Mouse (Mus musculus): ENCODE data around the gene Xrcc1. TPM values are rescaled to one million over a fixed set of nuclear protein-coding genes. Genes with fewer than 3 reads are reported as not detected.

Xrcc1 gene
- polyA plus RNA-seq, 1 experiment from 2014 or later: 169 TPM

- H3K4me1 ChIP-seq: peaks cover 47% of the 10 kb centered on the region
- H3K9me3 ChIP-seq: no peaks in the 10 kb centered on the region
- peak within 1 kb of the TSS; percentile 77 for H3K4me3 ChIP-seq
- peaks cover 34% of the 10 kb centered on the region for H3K27me3 ChIP-seq (replicated peaks; ENCODE audit: low read depth, poor library complexity, severe bottlenecking)
- H3K36me3 ChIP-seq (replicated peaks): peaks cover 28% of the 10 kb centered on the region
- WGBS: under 1% methylated on average over 44 of the region's 44 CpGs
- H3K27ac ChIP-seq (replicated peaks): peak within 1 kb of the TSS; percentile 91
- peak; percentile 98 for DNase-seq (ENCODE audit: low spot score)
These were observed 15.8 kb upstream of the Xrcc1 start, which contains the start of gene Irgq for GRCm38 (mm10) chr7:24530062-24530931. Gene Irgq, plus strand, starts transcription at chr7:24530689.

DNA sequence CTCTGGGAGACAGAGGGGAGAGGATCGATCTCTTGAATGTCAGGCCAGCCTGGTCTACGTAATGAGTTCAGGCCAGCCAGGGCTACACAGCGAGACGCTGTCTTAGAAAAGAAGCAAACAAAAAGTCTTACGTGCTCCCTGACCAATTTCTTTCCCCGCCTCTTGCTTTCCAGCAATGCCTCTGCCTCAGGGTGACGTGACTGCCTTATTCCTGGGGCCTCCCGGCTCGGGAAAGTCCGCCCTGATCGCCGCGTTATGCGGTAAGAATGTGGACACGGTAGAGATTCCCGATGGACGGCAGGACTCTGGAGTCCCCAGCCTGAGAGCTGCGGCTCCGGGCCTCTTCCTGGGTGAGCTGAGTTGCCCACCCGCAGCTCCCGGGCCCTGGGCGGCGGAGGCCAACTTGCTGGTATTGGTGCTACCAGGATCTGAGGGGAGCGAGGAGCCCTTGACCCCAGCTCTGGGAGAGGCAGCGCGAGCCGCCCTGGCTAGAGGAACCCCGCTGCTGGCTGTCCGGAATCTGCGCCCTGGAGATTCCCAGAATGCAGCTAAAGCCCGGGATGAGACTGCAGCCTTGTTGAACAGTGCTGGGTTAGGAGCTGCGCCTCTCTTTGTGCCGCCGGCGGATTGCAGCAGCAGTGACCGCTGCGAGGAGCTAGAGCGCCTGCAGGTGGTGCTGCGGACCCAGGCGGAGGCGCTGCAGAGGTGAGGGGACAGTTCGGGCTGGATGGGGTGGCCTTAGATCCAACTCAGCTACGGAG, 14.7 kb upstream of the Xrcc1 start:
- Histone ChIP-seq H3K9me3 (no peaks in the 10 kb centered on the region), H3K27ac (replicated peaks) (peak overlapping the region; percentile 91), H3K4me1 (peaks cover 46% of the 10 kb centered on the region), H3K36me3 (replicated peaks) (peaks cover 39% of the 10 kb centered on the region), H3K27me3 (replicated peaks; ENCODE audit: low read depth, poor library complexity, severe bottlenecking) (peaks cover 38% of the 10 kb centered on the region), H3K4me3 (peak overlapping the region; percentile 77)
- 2% methylated on average over 43 of the region's 43 CpGs for WGBS
- peak; percentile 87 for DNase-seq (ENCODE audit: low spot score)

DNA sequence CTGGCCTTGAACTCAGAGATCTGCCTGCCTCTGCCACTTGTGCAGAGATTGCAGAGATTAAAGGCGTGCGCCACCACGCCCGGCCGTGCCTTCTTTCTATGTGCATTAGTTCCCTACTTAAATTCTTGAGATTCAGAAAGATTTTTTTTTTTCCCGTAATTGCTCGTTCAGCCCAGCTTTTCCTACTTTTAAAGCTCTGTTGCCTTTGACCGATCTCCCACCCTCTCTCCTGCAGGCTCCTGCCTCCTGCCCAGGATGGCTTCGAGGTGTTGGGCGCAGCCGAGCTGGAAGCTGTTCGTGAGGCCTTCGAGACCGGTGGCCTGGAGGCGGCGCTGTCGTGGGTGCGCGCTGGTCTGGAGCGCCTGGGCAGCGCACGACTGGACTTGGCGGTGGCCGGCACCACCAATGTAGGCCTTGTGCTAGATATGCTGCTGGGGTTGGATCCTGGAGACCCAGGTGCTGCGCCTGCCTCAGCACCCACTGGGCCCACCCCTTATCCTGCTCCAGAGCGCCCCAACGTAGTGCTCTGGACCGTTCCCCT, 13.0 kb upstream of the Xrcc1 start:
- 55% methylated on average over 28 of the region's 28 CpGs for WGBS
- Histone ChIP-seq H3K4me3 (peak overlapping the region; percentile 39), H3K27ac (replicated peaks) (no peak overlapping the region)

DNA sequence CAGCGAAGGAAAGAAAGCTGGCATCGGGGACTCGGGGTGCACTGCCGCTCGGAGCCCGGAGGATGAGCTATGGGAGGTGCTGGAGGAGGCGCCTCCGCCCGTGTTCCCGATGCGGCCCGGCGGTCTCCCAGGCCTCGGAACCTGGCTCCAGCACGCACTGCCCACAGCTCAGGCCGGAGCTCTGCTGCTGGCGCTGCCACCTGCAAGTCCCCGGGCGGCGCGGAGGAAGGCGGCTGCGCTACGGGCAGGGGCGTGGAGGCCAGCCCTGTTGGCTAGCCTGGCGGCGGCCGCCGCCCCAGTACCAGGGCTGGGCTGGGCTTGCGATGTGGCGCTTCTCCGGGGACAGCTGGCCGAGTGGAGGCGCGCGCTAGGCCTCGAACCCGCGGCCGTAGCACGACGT, 12.3 kb upstream of the Xrcc1 start:
- WGBS: 19% methylated on average over 42 of the region's 42 CpGs
- no peak overlapping the region for H3K27ac ChIP-seq (replicated peaks)
- peaks cover 38% of the 10 kb centered on the region for H3K27me3 ChIP-seq (replicated peaks; ENCODE audit: low read depth, poor library complexity, severe bottlenecking)
- peaks cover 40% of the 10 kb centered on the region for H3K4me1 ChIP-seq
- peaks cover 41% of the 10 kb centered on the region for H3K36me3 ChIP-seq (replicated peaks)
- peak overlapping the region; percentile 39 for H3K4me3 ChIP-seq
- DNase-seq (ENCODE audit: low spot score): no peak
- peaks cover 2% of the 10 kb centered on the region; the same call in 1 of the 2 replicates for H3K9me3 ChIP-seq

More for the DNA sequence above, 13.0 kb upstream of the Xrcc1 start:
- H3K36me3 ChIP-seq (replicated peaks): peaks cover 41% of the 10 kb centered on the region
- H3K4me1 ChIP-seq: peaks cover 40% of the 10 kb centered on the region
- peak; percentile 26 for DNase-seq (ENCODE audit: low spot score)
- no peaks in the 10 kb centered on the region for H3K9me3 ChIP-seq
- peaks cover 38% of the 10 kb centered on the region for H3K27me3 ChIP-seq (replicated peaks; ENCODE audit: low read depth, poor library complexity, severe bottlenecking)

DNA sequence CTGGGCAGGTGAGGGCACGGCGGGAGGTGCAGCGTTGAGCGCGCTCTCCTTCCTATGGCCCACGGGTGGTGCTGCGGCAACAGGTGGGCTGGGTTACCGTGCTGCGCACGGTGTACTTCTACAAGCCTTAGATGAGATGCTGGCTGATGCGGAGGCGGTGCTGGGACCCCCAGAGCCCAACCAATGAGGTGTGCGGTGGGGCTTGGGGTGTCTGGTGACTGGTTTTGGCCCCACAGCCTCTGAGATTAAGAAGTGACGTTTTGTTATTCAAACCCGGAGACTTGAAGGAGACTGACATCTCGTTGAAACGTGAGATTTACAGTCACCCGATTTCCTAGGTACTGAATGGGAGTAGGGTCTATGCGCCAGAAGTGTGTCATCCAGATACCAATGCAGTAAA, 11.8 kb upstream of the Xrcc1 start:
- no peak overlapping the region for H3K27ac ChIP-seq (replicated peaks)
- WGBS: 25% methylated on average over 19 of the region's 19 CpGs

GRCm38 (mm10) chr7:24537081-24537480, 9.0 kb upstream of the Xrcc1 start:
- Histone ChIP-seq H3K9me3 (peaks cover 4% of the 10 kb centered on the region; the same call in 1 of the 2 replicates), H3K4me3 (no peak overlapping the region), H3K4me1 (peaks cover 19% of the 10 kb centered on the region), H3K36me3 (replicated peaks) (peaks cover 41% of the 10 kb centered on the region), H3K27me3 (replicated peaks; ENCODE audit: low read depth, poor library complexity, severe bottlenecking) (peaks cover 36% of the 10 kb centered on the region), H3K27ac (replicated peaks) (no peak overlapping the region)
- DNase-seq (ENCODE audit: low spot score): no peak
- 88% methylated on average over 4 of the region's 4 CpGs for WGBS

More for the DNA sequence above, 11.8 kb upstream of the Xrcc1 start:
- DNase-seq (ENCODE audit: low spot score): peak; percentile 32
- Histone ChIP-seq H3K4me1 (peaks cover 37% of the 10 kb centered on the region), H3K27me3 (replicated peaks; ENCODE audit: low read depth, poor library complexity, severe bottlenecking) (peaks cover 38% of the 10 kb centered on the region), H3K9me3 (peaks cover 4% of the 10 kb centered on the region; the same call in 1 of the 2 replicates), H3K36me3 (replicated peaks) (peaks cover 41% of the 10 kb centered on the region), H3K4me3 (peak overlapping the region; percentile 39)

DNA sequence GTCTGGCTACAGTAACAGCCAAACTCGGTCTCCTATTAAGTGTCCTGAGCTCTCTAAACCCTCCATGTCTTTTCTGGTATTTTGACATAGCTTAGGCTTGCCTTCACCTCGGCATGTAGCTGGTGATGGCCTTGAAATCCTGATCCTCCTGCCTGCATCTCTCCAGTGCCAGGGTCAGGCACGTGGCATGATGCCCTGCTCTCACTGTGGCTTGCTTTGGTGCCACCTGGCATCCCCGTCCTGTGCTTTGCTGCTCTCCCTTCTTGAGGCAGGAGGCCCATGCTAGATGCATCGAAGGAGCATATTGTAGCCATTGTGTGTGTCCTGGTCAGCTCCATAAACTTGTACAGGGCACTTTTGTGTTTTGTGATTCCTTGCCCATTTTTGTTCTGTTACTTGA, 8.5 kb upstream of the Xrcc1 start:
- no peak overlapping the region for H3K4me3 ChIP-seq
- peaks cover 38% of the 10 kb centered on the region for H3K36me3 ChIP-seq (replicated peaks)
- H3K4me1 ChIP-seq: peaks cover 14% of the 10 kb centered on the region
- peaks cover 4% of the 10 kb centered on the region; the same call in 1 of the 2 replicates for H3K9me3 ChIP-seq
- peaks cover 31% of the 10 kb centered on the region for H3K27me3 ChIP-seq (replicated peaks; ENCODE audit: low read depth, poor library complexity, severe bottlenecking)
- DNase-seq (ENCODE audit: low spot score): no peak
- 79% methylated on average over 5 of the region's 5 CpGs for WGBS
- no peak overlapping the region for H3K27ac ChIP-seq (replicated peaks)

GRCm38 (mm10) chr7:24538154-24538553, 7.9 kb upstream of the Xrcc1 start:
- H3K9me3 ChIP-seq: peaks cover 4% of the 10 kb centered on the region; the same call in 1 of the 2 replicates
- DNase-seq (ENCODE audit: low spot score): no peak
- H3K4me3 ChIP-seq: no peak overlapping the region
- peaks cover 25% of the 10 kb centered on the region for H3K27me3 ChIP-seq (replicated peaks; ENCODE audit: low read depth, poor library complexity, severe bottlenecking)
- peaks cover 35% of the 10 kb centered on the region for H3K36me3 ChIP-seq (replicated peaks)
- WGBS: 53% methylated on average over 5 of the region's 5 CpGs
- H3K4me1 ChIP-seq: peaks cover 13% of the 10 kb centered on the region
- no peak overlapping the region for H3K27ac ChIP-seq (replicated peaks)

- 74% methylated on average over 5 of the region's 5 CpGs for WGBS
- Histone ChIP-seq H3K27me3 (replicated peaks; ENCODE audit: low read depth, poor library complexity, severe bottlenecking) (peaks cover 20% of the 10 kb centered on the region), H3K36me3 (replicated peaks) (peaks cover 29% of the 10 kb centered on the region), H3K4me1 (peaks cover 7% of the 10 kb centered on the region), H3K4me3 (no peak overlapping the region), H3K27ac (replicated peaks) (no peak overlapping the region), H3K9me3 (peaks cover 4% of the 10 kb centered on the region; the same call in 1 of the 2 replicates)
- no peak for DNase-seq (ENCODE audit: low spot score)
These were observed 7.4 kb upstream of the Xrcc1 start for GRCm38 (mm10) chr7:24538701-24539100.

DNA sequence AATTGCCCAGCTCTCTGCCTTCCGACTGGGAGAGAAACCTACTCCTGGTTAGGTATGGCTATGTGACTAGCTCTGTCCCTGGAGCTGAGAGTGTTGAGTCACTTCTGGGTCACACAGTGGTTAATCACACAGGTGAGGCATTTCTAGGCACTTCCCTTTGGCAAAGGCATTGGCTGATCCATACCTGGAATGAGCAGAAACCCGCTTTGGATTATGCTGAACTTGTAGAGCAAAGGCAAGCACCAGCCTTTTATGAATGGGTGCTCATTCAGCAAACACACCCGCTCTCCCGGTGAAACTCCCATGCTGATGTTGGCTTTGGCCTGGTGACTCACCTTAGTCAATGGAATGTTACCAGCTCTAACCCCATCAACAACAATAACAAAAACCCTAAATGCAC, 6.4 kb upstream of the Xrcc1 start:
- Histone ChIP-seq H3K27me3 (replicated peaks; ENCODE audit: low read depth, poor library complexity, severe bottlenecking) (peaks cover 10% of the 10 kb centered on the region), H3K4me1 (no peaks in the 10 kb centered on the region), H3K36me3 (replicated peaks) (peaks cover 19% of the 10 kb centered on the region), H3K27ac (replicated peaks) (no peak overlapping the region), H3K4me3 (no peak overlapping the region), H3K9me3 (peaks cover 4% of the 10 kb centered on the region; the same call in 1 of the 2 replicates)
- DNase-seq (ENCODE audit: low spot score): no peak
- WGBS: 92% methylated on average over 4 of the region's 4 CpGs

GRCm38 (mm10) chr7:24544506-24544905, 1.6 kb upstream of the Xrcc1 start:
- Histone ChIP-seq H3K4me1 (peaks cover 17% of the 10 kb centered on the region), H3K36me3 (replicated peaks) (peaks cover 16% of the 10 kb centered on the region), H3K27me3 (replicated peaks; ENCODE audit: low read depth, poor library complexity, severe bottlenecking) (no peaks in the 10 kb centered on the region), H3K27ac (replicated peaks) (no peak overlapping the region), H3K9me3 (no peaks in the 10 kb centered on the region), H3K4me3 (no peak overlapping the region)
- WGBS: 87% methylated on average over 2 of the region's 2 CpGs
- no peak for DNase-seq (ENCODE audit: low spot score)
